Mouse (Mus musculus): ENCODE results near the gene Tceanc. TPM values are rescaled to one million over a fixed set of nuclear protein-coding genes. Genes with fewer than 3 reads are reported as not detected.
A peak's percentile ranks its signal among the peaks of the same experiment; 100 is the strongest.

Tceanc gene
- total RNA-seq, 2 experiments from 2014 or later, result 4.8 to 6.5 TPM

DNA sequence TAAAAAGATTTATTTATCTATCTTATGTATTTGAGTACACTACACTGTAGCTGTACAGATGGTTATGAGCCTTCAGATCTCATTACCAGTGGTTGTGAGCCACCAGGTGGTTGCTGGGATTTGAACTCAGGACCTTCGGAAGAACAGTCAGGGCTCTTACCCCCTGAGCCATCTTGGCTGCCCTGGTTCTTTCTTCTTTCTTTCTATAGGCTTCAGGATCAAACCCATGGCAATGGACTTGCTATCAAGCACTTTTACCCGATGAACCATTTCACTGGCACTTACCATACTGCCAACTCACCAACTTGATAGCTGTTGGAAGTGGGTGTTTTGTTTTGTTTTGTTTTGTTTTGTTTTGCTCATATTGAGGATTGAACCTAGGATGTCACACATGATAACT lies 23.3 kb downstream of the Tceanc start:
- no peak for DNase-seq

DNA sequence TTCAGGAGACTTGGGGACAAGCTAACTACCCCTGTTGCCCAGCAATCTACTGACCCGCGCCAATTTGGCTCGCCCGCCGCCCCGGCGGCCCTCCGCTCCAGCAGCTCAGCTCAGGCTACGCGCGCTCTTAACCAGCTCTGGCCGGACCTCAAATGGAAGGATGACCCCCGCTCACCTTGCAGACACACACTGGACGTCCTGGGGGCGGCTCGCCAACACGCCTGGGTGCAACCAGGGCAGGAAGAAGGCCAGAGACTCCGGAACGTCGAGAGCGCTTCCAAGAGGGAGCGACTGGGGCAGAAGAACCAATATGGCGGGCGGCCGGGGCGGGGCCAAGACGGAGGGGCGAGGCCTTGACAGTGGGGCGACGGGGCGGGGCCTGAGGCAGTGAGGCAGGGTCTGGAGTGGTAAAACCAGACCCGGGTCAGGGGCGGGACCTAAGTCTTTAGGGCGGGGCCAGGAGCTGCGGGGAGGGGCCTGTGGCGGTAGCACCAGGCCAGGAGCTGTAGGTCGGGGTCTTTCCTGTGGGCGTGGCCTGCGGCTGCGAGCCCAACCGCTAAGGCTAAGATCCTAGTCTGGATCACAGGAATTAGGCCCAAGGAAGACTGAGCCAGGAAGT lies 38.9 kb downstream of the Tceanc start, which contains the start of gene Rab9:
Gene Rab9 (minus strand): TSS at position 503 of the 619 bp plus-strand sequence.
- peak; percentile 95 for DNase-seq

DNA sequence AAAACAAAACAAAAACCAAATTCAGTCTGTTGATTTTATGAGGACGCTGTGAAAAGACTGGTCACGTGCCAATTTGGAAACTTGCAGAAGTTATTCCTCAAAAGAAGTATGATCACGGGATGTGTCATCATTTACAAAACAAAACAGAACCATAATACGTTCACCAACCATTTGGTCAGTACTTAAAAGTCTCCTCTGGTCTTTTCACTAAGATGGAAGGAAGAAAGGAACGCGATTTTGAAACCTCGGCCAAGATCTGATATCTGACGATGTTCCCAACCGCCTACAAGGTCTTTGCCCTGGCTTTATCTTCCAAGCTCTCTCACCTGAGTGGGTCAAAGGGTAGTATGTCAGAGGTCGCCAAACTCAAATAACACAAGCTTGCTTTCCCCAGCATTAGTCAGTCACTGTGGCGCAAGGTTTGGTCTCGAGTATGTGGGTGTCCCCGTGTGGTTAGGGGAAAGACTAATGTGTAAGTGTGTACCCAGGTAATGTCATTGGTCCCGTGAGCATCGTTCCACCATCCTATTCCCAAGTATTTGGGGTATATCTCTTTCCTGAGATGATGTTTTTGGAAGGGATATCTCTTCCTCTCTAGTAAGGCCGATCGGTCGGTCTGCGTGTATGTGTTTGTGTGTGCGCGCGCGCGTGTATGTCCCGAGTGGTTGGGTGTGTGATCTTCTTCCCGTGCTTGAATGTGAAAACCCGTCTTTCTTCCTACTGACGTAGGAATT lies 39.6 kb downstream of the Tceanc start:
- peak; percentile 49 for DNase-seq

DNA sequence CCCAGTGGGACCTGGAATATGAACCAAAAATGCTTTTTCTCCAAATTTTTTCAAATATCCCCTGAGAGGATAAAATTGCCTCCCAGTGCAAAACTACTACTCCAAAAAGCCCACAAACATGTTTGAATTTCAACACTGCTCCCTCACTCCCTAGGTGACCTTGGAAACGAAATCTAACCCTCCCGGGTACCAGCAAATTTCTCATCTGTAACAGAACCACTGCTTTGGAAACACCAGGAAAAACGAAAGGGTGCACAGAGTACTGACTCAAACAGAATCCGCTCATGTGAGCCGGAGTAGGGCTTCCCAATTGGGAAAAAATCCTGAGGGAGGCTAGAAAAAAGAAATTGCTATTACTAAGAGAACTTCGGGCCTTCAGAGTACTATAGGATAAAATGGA lies 41.0 kb downstream of the Tceanc start:
- peak; percentile 9 for DNase-seq

DNA sequence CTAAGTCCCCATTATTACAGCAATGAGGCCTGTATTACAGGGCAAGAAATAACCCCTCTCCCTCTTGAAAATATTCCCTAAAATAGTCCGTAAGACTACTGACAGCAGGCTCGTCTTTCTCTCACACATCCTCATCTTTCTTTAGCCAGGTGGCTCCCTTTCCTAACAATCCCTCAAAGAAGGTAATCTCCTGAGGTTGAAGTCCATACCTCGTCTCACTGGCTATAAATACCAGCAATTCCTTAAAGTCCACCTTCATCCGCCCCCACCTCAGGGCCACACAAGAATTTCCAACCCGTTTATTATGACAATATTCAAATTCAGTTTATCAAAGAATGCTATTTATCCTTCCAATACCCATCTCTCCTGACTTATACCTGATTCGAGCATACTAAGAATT lies 45.8 kb downstream of the Tceanc start:
- no peak for DNase-seq

DNA sequence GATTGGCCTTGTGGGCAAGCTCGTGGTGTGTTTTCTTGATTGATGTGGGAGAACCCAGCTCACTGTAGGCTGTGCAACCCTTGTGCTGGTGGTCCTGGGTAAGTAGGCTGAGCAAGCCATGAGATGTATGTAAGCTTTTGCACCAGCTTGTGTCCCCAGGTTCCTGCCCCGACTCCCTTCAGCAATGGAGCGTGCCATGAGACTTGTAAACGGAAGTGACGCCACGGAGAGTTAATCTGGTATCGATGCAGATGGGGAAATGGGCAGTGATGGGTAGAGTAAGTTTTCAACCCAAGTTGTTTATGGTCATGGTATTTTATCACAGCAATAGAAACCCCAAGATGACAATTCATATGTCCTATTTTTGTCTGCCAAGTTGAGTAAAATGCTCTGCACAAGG lies 50.0 kb downstream of the Tceanc start:
- DNase-seq, result no peak

DNA sequence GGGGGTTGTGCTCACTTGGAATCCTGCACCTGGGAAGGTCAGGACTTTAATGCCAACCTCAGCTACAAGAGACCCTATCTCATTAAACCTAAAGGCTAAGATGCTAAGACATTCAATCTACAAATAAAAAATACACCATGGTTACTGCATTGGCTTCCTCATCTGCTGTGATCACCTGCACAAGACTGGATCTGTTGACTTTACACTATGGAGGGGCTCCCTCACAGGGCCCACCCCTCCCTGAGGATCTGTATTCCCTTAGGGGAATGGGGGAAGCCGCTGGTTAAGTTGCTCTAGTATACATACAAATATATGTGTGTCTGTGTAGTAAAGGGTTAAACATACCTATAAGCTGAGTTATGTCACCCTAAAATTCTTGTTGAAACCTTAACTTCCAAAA lies 62.8 kb downstream of the Tceanc start:
- no peak for DNase-seq

DNA sequence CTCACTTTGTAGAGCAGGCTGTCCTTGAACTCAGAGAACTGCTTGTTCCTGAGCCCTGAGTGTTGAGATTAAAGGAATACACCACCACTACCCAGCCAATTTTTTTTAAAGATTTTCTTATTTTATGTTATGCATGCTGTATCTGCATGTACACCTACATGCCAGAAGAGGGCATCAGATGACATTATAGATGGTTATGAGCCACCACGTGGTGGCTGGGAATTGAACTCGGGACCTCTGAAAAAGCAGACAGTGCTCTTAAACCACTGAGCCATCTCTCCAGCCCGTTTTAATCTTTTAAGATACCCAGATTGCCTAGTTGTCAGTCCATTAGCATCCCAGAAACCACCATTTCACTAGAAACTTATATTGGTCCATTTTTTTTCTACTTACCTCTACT lies 64.0 kb downstream of the Tceanc start:
- no peak for DNase-seq

DNA sequence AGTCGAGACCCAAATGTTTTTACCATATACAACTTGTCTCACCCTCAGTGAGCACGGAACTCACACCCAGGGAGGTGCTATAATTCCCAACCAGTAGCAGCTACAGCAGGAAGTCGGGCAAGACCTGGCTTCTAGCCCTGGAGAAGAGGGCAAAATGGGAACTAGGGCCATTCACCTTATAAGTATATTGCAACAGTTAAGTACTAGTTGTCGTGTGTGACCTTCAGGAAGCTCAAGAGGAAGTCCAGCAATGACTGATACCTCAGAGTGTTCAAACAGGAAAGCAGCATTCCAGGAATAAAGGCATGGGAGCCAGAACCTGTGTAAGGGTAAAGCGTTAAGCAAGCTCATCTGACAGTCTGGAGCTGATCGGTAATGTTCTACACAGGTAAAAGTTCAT lies 64.8 kb downstream of the Tceanc start:
- no peak for DNase-seq

Other genes starting within 250 kb of the Tceanc start
- gene Trappc2, start 78.0 kb downstream of the Tceanc start, total RNA-seq (2021), result 10 to 100 TPM; 17.1 to 19.0 TPM
- gene Ofd1, start 77.9 kb downstream of the Tceanc start, total RNA-seq (2021), result 1 to 10 TPM; 6.8 to 8.9 TPM
- gene Rab9, start 38.7 kb downstream of the Tceanc start, total RNA-seq (2021), result 10 to 100 TPM; 49.8 to 58.6 TPM
- gene Egfl6, start 67.2 kb upstream of the Tceanc start, total RNA-seq (2021), result 10 to 100 TPM; 14.9 to 17.0 TPM